Mouse (Mus musculus) spleen, adult 18-20 months (tissue): ENCODE data around the gene Cd300lg.

Source experiments
- DNase-seq, 2 experiments: peaks; one replicate each; pipeline ENCODE4 v3.0.0; 2022; ENCODE audit warnings: mixed read lengths in 2 of 2

The Cd300lg gene

GRCm38 (mm10) chr11:102053183-102053582 is 11.9 kb downstream of the Cd300lg start:
- DNase-seq: no peak

GRCm38 (mm10) chr11:102053847-102054246 is 12.5 kb downstream of the Cd300lg start:
- DNase-seq: peak in 1 of 2 experiments; percentile 43

GRCm38 (mm10) chr11:102061236-102061940 is 20.1 kb downstream of the Cd300lg start:
- peak; percentile 18 to 62 for DNase-seq

- no peak for DNase-seq
These were observed 20.7 kb downstream of the Cd300lg start for GRCm38 (mm10) chr11:102061941-102062473.

- no peak for DNase-seq
These were observed 21.8 kb downstream of the Cd300lg start for GRCm38 (mm10) chr11:102063076-102063475.

GRCm38 (mm10) chr11:102068969-102069368 is 27.7 kb downstream of the Cd300lg start:
- DNase-seq: no peak

GRCm38 (mm10) chr11:102069633-102070032 is 28.3 kb downstream of the Cd300lg start:
- DNase-seq: no peak

- DNase-seq: no peak
These were observed 29.1 kb downstream of the Cd300lg start for GRCm38 (mm10) chr11:102070426-102070825.

- DNase-seq: no peak
These were observed 31.4 kb downstream of the Cd300lg start for GRCm38 (mm10) chr11:102072729-102073128.

GRCm38 (mm10) chr11:102073722-102074121 is 32.4 kb downstream of the Cd300lg start:
- no peak for DNase-seq

- no peak for DNase-seq
These were observed 41.0 kb downstream of the Cd300lg start for GRCm38 (mm10) chr11:102082322-102082721.

- DNase-seq: no peak
These were observed 41.9 kb downstream of the Cd300lg start for GRCm38 (mm10) chr11:102083193-102083592.

GRCm38 (mm10) chr11:102084159-102084558 is 42.9 kb downstream of the Cd300lg start:
- no peak for DNase-seq

- no peak for DNase-seq
These were observed 45.0 kb downstream of the Cd300lg start for GRCm38 (mm10) chr11:102086331-102086730.

- DNase-seq: peak in 1 of 2 experiments; percentile 25
These were observed 45.9 kb downstream of the Cd300lg start for GRCm38 (mm10) chr11:102087081-102087751.

- peak in 1 of 2 experiments; percentile 30 for DNase-seq
These were observed 46.9 kb downstream of the Cd300lg start, which contains the start of gene Mpp2 for GRCm38 (mm10) chr11:102087931-102088898. Gene Mpp2 (minus strand): TSS chr11:102088515.

- peak in 1 of 2 experiments; percentile 17 for DNase-seq
These were observed 47.9 kb downstream of the Cd300lg start for GRCm38 (mm10) chr11:102089088-102089808.

- DNase-seq: no peak
These were observed 54.4 kb downstream of the Cd300lg start for GRCm38 (mm10) chr11:102095676-102096075.

GRCm38 (mm10) chr11:102096446-102096845 is 55.1 kb downstream of the Cd300lg start:
- no peak for DNase-seq

- no peak for DNase-seq
These were observed 55.6 kb downstream of the Cd300lg start for GRCm38 (mm10) chr11:102096887-102097391.

- no peak for DNase-seq
These were observed 59.9 kb downstream of the Cd300lg start, which contains the start of gene Ppy for GRCm38 (mm10) chr11:102101219-102101618. Gene Ppy (minus strand): TSS chr11:102101319.
